Mouse (Mus musculus) heart, embryonic 16.5 days (tissue): Measurements from ENCODE around the gene Iqsec1. TPM values are rescaled to one million over a fixed set of nuclear protein-coding genes. Genes with fewer than 3 reads are reported as not detected.

ENCODE experiments used
- ATAC-seq: fragments of 200-750 bp; cut with Nextera tagmentation; replicated peaks from 2 replicates; pipeline ENCODE4 v1.8.0; 2017; ENCODE audit warnings: moderate number of reproducible peaks; ENCODE audit not compliant: insufficient read depth, low FRiP score; ENCODE audit errors: extremely low read depth
- H3K27ac ChIP-seq: fragments of 300-500 bp; sonication (generic); 2 replicates; pipeline ENCODE4 v1.5.1; 2014; ENCODE audit warnings: mild to moderate bottlenecking, low read length, control low read depth, moderate library complexity
- H3K27me3 ChIP-seq: fragments of 300-500 bp; sonication (generic); 2 replicates; pipeline ENCODE4 v1.6.1; 2014; ENCODE audit warnings: low read length, mixed read lengths; ENCODE audit not compliant: control insufficient read depth, insufficient read depth
- H3K36me3 ChIP-seq: fragments of 300-500 bp; sonication (generic); 2 replicates; pipeline ENCODE4 v1.6.1; 2014; ENCODE audit not compliant: control insufficient read depth, insufficient read depth
- H3K4me1 ChIP-seq: fragments of 300-500 bp; sonication (generic); 2 replicates; pipeline ENCODE4 v1.6.1; 2014; ENCODE audit warnings: low read length, mixed read lengths; ENCODE audit not compliant: control insufficient read depth, insufficient read depth
- H3K4me2 ChIP-seq: fragments of 300-500 bp; sonication (generic); 2 replicates; pipeline ENCODE4 v1.6.1; 2014; ENCODE audit warnings: low read depth, mild to moderate bottlenecking, control low read depth, low read length
- H3K4me3 ChIP-seq: fragments of 300-500 bp; sonication (generic); 2 replicates; pipeline ENCODE4 v1.5.1; 2014; ENCODE audit warnings: mild to moderate bottlenecking, control low read depth, low read length
- H3K9ac ChIP-seq: fragments of 300-500 bp; sonication (generic); 2 replicates; pipeline ENCODE4 v1.6.1; 2014; ENCODE audit warnings: low read length, control low read depth
- H3K9me3 ChIP-seq: fragments of 300-500 bp; sonication (generic); replicated peaks from 2 replicates; pipeline ENCODE4 v1.6.1; 2016; ENCODE audit warnings: low read length; ENCODE audit not compliant: control insufficient read depth
- WGBS: fragments of 180-500 bp; shearing (Covaris S2); extraction: QIAGEN DNeasy Blood & Tissue Kit; methylation state at CpG from one replicate; pipeline ENCODE4 v1.1.7; 2014; 5-methylcytosine and 5-hydroxymethylcytosine counted together
- polyA plus RNA-seq: library from polyadenylated mRNA; unstranded; fragments of >200 nt; fragmentation: Nextera tagmentation; extraction: Ambion mirVana; gene quantifications from 2 replicates; pipeline ENCODE4 v1.2.1, GENCODE M21; 2015

The Iqsec1 gene
- 13.7 and 14.0 TPM in 2 replicates for polyA plus RNA-seq

DNA sequence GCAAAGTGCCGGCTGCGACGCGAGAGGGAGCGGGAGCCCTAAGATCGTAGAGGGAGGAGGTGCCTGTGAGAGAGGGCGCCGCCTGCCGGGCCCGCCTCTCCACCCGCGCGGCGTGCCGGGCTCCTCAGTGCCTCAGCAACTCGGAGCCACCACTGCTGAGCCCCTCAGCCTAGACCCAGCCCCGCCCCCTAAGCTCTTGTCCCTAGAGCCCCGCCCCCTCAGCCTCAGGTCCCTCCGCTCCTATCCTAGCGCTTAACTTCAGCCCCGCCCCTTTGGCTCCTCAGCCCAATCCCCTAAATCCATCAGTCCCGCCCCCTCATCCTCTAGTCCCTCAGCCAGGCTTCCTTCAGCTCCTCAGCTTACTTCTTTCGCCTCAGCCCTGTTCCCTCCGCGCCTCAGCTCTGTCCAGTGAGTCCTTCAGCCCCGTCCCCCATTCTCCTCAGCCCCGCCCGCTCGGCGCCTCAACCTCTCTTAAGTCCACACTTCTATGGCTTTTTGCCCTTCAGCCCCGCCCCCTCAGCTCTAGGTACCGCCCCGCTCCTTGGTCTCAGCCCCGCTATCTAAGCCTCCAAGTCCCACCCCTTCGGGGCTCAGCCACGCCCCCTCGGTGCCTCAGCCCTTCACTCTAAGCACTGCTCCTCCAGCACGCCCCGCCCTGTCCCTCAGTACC is at the start of gene Iqsec1:
Gene Iqsec1 (minus strand): TSS at position 38 of the 670 bp plus-strand sequence.
- H3K4me2 ChIP-seq, result peak within 1 kb of the TSS; percentile 94
- peak within 1 kb of the TSS; percentile 62 for H3K4me3 ChIP-seq
- no peaks in the 10 kb centered on the region for H3K27me3 ChIP-seq
- H3K4me1 ChIP-seq, result peaks cover 37% of the 10 kb centered on the region
- H3K36me3 ChIP-seq, result no peaks in the 10 kb centered on the region
- peak within 1 kb of the TSS; percentile 79 for H3K9ac ChIP-seq
- WGBS, result 2% methylated on average over 33 of the region's 39 CpGs
- H3K9me3 ChIP-seq, result peaks cover 5% of the 10 kb centered on the region
- ATAC-seq, result peak; percentile 90
- peak within 1 kb of the TSS; percentile 62 for H3K27ac ChIP-seq

DNA sequence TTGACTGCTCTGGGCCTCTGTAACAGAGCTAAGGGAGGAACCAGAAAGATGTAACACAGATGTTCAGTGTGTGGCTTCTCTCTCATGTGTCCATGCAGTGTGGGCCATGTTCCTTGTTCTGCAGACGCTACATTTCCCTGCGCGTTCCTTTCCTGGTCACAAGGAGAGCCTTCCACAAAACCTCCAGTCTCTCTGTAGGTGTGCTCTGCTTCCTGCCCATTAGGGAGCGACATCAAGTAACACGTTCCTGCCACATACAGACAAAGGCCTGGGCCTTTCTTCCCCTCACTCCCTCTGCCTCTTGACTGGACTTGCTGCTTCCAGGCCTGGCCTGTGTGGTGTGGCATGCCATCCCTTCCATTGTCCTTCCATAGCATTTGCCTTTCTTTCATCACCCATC is 39.8 kb upstream of the Iqsec1 start:
- no peak overlapping the region for H3K4me2 ChIP-seq
- no peak for ATAC-seq
- no peak overlapping the region for H3K4me3 ChIP-seq
- 83% methylated on average over 5 of the region's 5 CpGs for WGBS
- 0 out of 2 replicates have a peak, but pooled peaks cover 2% of the 10 kb centered on the region for H3K36me3 ChIP-seq
- H3K9me3 ChIP-seq, result no peaks in the 10 kb centered on the region
- no peak overlapping the region for H3K27ac ChIP-seq
- H3K27me3 ChIP-seq, result no peaks in the 10 kb centered on the region
- H3K4me1 ChIP-seq, result no peaks in the 10 kb centered on the region
- no peak overlapping the region for H3K9ac ChIP-seq

DNA sequence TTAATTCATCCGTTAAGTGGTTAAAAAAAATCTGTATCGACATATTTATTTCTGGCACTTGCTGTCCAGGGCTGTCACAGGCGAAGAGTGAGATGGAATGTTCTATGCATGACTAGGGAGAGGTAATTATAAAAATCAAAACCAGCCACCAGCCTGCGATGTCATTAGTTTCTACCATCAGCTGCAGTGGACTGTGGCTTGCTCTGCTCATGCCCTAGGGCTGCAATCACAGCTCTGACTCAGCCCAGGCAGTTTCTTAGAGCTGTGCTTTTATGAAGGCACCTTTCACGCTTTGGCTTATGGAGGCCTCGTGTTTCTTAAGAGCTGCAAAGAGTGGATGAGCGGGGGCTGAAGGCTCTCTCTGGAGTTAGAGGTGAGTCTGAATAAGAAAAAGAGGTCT is 32.3 kb upstream of the Iqsec1 start:
- Histone ChIP-seq H3K27me3 (no peaks in the 10 kb centered on the region), H3K4me3 (no peak overlapping the region), H3K36me3 (0 out of 2 replicates have a peak, but pooled peaks cover 1% of the 10 kb centered on the region), H3K27ac (no peak overlapping the region), H3K4me2 (no peak overlapping the region), H3K9me3 (no peaks in the 10 kb centered on the region), H3K4me1 (peaks cover 5% of the 10 kb centered on the region), H3K9ac (no peak overlapping the region)
- ATAC-seq, result no peak
- WGBS, result 62% methylated on average over 7 of the region's 7 CpGs

DNA sequence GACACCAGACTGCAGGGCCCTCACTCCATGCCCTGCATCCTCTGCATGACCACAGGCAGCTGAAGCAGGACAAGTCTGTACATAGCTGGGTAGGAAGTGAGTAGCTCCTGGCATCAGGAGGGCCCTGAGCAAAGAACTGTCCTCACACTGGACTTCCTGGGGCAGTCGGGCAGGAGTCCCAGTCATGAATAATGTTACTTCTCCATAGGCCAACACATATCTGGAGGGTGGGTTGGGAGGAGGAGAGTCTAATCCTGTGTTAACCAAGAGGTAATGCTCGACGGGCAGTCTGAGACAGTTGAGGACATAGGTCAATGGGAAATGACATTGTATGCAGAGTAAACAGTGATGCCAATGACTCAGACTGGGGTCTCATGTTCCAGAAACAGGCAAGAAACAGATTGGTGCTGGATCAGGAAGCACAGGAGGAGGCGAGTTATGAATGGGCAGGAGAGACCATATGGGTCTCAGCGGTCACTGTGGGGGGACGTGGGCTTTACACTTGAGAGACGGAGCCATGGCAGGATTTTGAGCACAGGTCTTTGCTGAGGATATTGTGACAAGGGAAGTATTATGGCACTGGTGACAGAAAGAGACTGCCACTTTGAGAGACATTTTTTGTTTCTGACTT is 28.2 kb upstream of the Iqsec1 start:
- ATAC-seq, result no peak
- Histone ChIP-seq H3K27me3 (no peaks in the 10 kb centered on the region), H3K4me3 (no peak overlapping the region), H3K9ac (no peak overlapping the region), H3K36me3 (0 out of 2 replicates have a peak, but pooled peaks cover 4% of the 10 kb centered on the region), H3K4me2 (no peak overlapping the region), H3K27ac (no peak overlapping the region), H3K9me3 (no peaks in the 10 kb centered on the region), H3K4me1 (peaks cover 13% of the 10 kb centered on the region)
- WGBS, result 82% methylated on average over 7 of the region's 7 CpGs

DNA sequence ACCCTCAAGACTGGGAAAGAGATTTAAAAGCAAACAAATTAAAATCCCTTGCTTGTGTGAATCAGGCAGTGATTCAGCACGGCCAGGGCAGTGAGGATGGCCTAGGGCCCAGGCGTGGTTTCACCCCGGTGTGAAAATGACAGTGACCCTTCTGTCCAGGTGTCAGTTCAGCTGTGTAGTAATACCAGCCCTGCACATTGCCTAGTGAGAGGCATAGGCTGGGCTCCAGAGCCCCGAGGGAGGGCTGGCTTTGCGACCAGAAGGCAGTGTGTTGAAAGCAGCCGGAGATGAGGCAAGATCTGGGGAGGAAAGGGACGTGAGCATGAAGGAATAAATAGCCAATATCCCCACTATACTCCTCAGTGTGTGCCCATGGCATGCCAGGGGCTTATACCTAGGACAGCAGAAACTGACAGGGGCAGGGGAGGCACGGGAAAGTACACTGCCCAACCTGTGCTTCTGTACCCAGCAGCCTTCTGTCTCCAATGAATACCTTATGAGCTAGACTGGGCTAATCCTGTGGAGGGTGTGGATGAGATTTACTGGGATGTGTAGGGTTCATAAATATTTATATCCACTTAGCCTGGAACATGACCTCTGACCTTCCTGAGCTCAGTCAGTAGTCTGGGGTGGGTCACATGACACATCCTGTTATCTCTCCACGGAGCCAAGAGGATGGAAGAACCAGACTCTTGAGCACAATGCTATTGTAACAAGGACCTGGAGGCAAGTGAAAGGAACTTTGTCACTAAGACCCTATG is 25.9 kb upstream of the Iqsec1 start:
- H3K4me2 ChIP-seq, result no peak overlapping the region
- no peak overlapping the region for H3K4me3 ChIP-seq
- H3K9me3 ChIP-seq, result no peaks in the 10 kb centered on the region
- 74% methylated on average over 9 of the region's 9 CpGs for WGBS
- no peak overlapping the region for H3K27ac ChIP-seq
- 0 out of 2 replicates have a peak, but pooled peaks cover 4% of the 10 kb centered on the region for H3K36me3 ChIP-seq
- peaks cover 15% of the 10 kb centered on the region for H3K4me1 ChIP-seq
- ATAC-seq, result no peak
- H3K9ac ChIP-seq, result no peak overlapping the region
- no peaks in the 10 kb centered on the region for H3K27me3 ChIP-seq

DNA sequence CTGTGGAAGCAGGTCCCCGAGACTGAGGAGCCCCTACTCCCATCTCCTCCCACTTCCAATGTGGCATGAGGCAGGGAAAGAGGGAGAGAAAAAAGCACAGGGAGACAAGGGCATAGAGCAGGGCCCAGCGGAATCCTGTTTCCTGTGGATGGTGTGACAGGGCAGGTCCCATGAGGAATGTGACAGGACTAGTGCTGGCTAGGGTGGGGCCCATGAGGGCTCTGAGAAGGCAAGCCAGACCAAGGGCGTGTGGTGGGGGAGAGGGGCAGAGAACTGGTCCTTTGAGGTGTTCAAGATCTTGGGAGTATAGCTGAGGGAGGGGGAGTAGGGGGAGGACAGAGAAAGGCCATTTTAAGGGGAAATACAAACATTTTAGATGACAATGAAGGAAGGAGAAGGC is 24.0 kb upstream of the Iqsec1 start:
- ATAC-seq, result 0 out of 2 replicates have a peak, but pooled peaks have one; percentile 15
- WGBS, result 56% methylated on average over 3 of the region's 3 CpGs

DNA sequence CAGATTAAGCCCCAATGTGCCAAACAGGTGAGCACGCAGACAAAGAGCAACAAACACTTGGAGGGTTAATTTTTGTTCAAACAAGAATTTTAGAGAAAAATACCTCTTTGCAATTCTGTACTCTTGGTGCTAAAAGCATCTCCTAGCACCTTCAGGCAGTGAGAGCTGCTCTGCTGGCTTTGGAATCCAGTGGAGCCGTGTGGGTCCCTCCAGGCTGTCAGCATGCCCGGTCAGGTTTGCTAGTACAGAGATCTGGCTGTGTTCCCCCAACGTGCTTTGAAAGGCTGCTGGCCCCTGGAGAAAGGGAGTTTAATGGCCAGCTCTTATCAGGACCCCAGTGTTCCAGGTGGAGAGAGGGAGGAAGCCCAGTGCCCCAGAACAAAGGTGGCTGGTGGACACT is 23.1 kb upstream of the Iqsec1 start:
- Histone ChIP-seq H3K27me3 (no peaks in the 10 kb centered on the region), H3K9me3 (no peaks in the 10 kb centered on the region), H3K27ac (0 out of 2 replicates have a peak overlapping the region, but pooled peaks have one; percentile 7), H3K4me3 (no peak overlapping the region), H3K4me2 (no peak overlapping the region), H3K4me1 (peaks cover 15% of the 10 kb centered on the region), H3K36me3 (0 out of 2 replicates have a peak, but pooled peaks cover 4% of the 10 kb centered on the region), H3K9ac (no peak overlapping the region)
- WGBS, result 37% methylated on average over 4 of the region's 4 CpGs
- ATAC-seq, result peak; percentile 57

More for the DNA sequence above, 24.0 kb upstream of the Iqsec1 start:
- no peaks in the 10 kb centered on the region for H3K9me3 ChIP-seq
- H3K36me3 ChIP-seq, result 0 out of 2 replicates have a peak, but pooled peaks cover 4% of the 10 kb centered on the region
- no peak overlapping the region for H3K27ac ChIP-seq
- no peak overlapping the region for H3K4me2 ChIP-seq
- H3K4me1 ChIP-seq, result peaks cover 15% of the 10 kb centered on the region
- H3K27me3 ChIP-seq, result no peaks in the 10 kb centered on the region
- no peak overlapping the region for H3K9ac ChIP-seq
- no peak overlapping the region for H3K4me3 ChIP-seq

DNA sequence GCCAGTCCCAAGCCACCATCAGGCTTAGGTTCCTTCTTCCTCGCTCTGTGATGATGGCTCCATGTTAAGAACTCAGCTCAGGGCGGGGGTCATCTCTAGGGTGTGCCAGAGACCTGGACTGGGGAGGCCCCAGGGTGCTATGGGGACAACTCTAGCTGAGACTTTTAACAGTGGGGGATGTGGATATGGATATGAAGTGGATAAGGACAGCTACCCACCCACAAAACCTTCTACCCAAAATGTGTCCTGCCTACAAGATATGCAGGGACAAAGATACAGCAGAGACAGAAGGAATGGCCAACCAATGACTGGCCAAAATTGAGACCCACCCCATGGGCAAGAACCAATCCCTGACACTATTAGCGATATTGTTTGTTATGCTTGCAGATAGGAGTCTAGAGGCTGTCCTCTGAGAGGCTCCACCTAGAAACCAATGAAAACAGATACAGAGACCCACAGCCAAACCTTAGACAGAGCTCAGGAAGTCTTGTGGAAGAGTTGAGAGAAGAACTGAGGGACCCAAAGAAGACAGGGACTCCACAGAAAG is 19.9 kb upstream of the Iqsec1 start:
- H3K36me3 ChIP-seq, result no peaks in the 10 kb centered on the region
- no peak for ATAC-seq
- H3K27me3 ChIP-seq, result no peaks in the 10 kb centered on the region
- peaks cover 19% of the 10 kb centered on the region for H3K4me1 ChIP-seq
- no peak overlapping the region for H3K4me2 ChIP-seq
- 87% methylated on average over 3 of the region's 3 CpGs for WGBS
- no peak overlapping the region for H3K9ac ChIP-seq
- no peaks in the 10 kb centered on the region for H3K9me3 ChIP-seq
- H3K4me3 ChIP-seq, result no peak overlapping the region
- no peak overlapping the region for H3K27ac ChIP-seq
